Mouse (Mus musculus) liver, embryonic 14.5 days (tissue): ENCODE results near the gene Hoxa5. TPM values are rescaled to one million over a fixed set of nuclear protein-coding genes. Genes with fewer than 3 reads are reported as not detected.

Experiments
- ATAC-seq: fragments of 200-750 bp; cut with Nextera tagmentation; 2 replicates; pipeline ENCODE4 v1.8.0; 2017; ENCODE audit warnings: moderate number of reproducible peaks, mild to moderate bottlenecking, moderate library complexity; ENCODE audit not compliant: insufficient read depth
- DNase-seq, 3 experiments: peaks; one replicate each; pipeline ENCODE4 v3.0.0-alpha.2; 2012 to 2013; ENCODE audit warnings: low read depth in 3 of 3, low spot score in 3 of 3
- H3K27ac ChIP-seq: fragments of 300-500 bp; sonication (generic); 2 replicates; pipeline ENCODE4 v1.5.1; 2014; ENCODE audit warnings: moderate library complexity, mild to moderate bottlenecking, control low read depth, inconsistent platforms
- H3K27me3 ChIP-seq: fragments of 300-500 bp; sonication (generic); 2 replicates; pipeline ENCODE4 v1.6.1; 2014; ENCODE audit warnings: mild to moderate bottlenecking, low read length, moderate library complexity; ENCODE audit not compliant: control insufficient read depth, insufficient read depth
- H3K36me3 ChIP-seq: fragments of 300-500 bp; sonication (generic); replicated peaks from 2 replicates; pipeline ENCODE4 v1.6.1; 2014; ENCODE audit warnings: low read depth; ENCODE audit not compliant: control insufficient read depth, insufficient read depth
- H3K4me1 ChIP-seq, 2 experiments: fragments of 200-500 bp in 1 of 2; fragments of 300-500 bp in 1 of 2; sonication (generic) in 1 of 2; replicated peaks; 2 replicates each; pipeline ENCODE4 v1.6.1; 2012 to 2014; ENCODE audit warnings: antibody characterized with exemption in 1 of 2, inconsistent platforms in 1 of 2, low read length in 1 of 2; ENCODE audit not compliant: control insufficient read depth in 2 of 2, insufficient read depth in 2 of 2
- H3K4me2 ChIP-seq: fragments of 300-500 bp; sonication (generic); 2 replicates; pipeline ENCODE4 v1.6.1; 2014; ENCODE audit warnings: low read depth, mild to moderate bottlenecking, control low read depth, moderate library complexity
- H3K4me3 ChIP-seq, 2 experiments: fragments of 200-500 bp in 1 of 2; fragments of 300-500 bp in 1 of 2; sonication (generic) in 1 of 2; 2 replicates each; pipeline ENCODE4 v1.5.1; 2012 to 2014; ENCODE audit warnings: low read depth in 2 of 2, low read length in 2 of 2, mild to moderate bottlenecking in 2 of 2, control low read depth in 1 of 2, inconsistent platforms in 1 of 2, moderate library complexity in 1 of 2; ENCODE audit not compliant: insufficient read depth in 1 of 2
- H3K9ac ChIP-seq: fragments of 300-500 bp; sonication (generic); replicated peaks from 2 replicates; pipeline ENCODE4 v1.6.1; 2014; ENCODE audit warnings: mild to moderate bottlenecking, control low read depth, moderate library complexity
- H3K9me3 ChIP-seq: fragments of 300-500 bp; sonication (generic); 2 replicates; pipeline ENCODE4 v1.6.1; 2016; ENCODE audit warnings: low read length, mixed read lengths; ENCODE audit not compliant: control insufficient read depth
- CTCF ChIP-seq: IDR thresholded peaks from 2 replicates; pipeline ENCODE4 v1.5.1; 2016; ENCODE audit warnings: antibody characterized with exemption, low read depth, control low read depth
- EP300 ChIP-seq: IDR thresholded peaks from 2 replicates; pipeline ENCODE4 v1.6.1; 2016; ENCODE audit warnings: antibody characterized with exemption, low read depth
- WGBS: fragments of 180-500 bp; shearing (Covaris S2); extraction: QIAGEN DNeasy Blood & Tissue Kit; methylation state at CpG from one replicate; pipeline ENCODE4 v1.1.7; 2014; ENCODE audit not compliant: insufficient replicate concordance; 5-methylcytosine and 5-hydroxymethylcytosine counted together
- polyA plus RNA-seq, 2 experiments: library from polyadenylated mRNA; depleted of rRNA in 1 of 2; stranded (reverse) in 1 of 2; unstranded in 1 of 2; fragments of >200 nt; fragmentation: Nextera tagmentation in 1 of 2; extraction: Ambion mirVana in 1 of 2; gene quantifications; 2 replicates each; pipeline versions ENCODE4 v1.2.1 to v1.2.3; 2012 to 2014

The Hoxa5 gene
- polyA plus RNA-seq, 2 experiments, result 0.43 to 0.52 TPM

- no peaks in the 10 kb centered on the region for H3K9me3 ChIP-seq
- no peak for TF ChIP-seq EP300
- TF ChIP-seq CTCF, result no peak
- H3K36me3 ChIP-seq, result no peaks in the 10 kb centered on the region
- 1% methylated on average over 55 of the region's 55 CpGs for WGBS
- H3K9ac ChIP-seq, result no peak within 1 kb of the TSS
- H3K4me1 ChIP-seq, result no peaks in the 10 kb centered on the region; a peak in 1 of 4 replicates
- peak within 1 kb of the TSS; percentile 67 for H3K4me2 ChIP-seq
- DNase-seq (peak in 1 of 3 experiments; percentile 19), ATAC-seq (peak; percentile 47; the same call in 1 of the 2 replicates)
- peaks cover 98% of the 10 kb centered on the region for H3K27me3 ChIP-seq
- peak within 1 kb of the TSS; percentile 53 to 57 for H3K4me3 ChIP-seq
- no peak within 1 kb of the TSS for H3K27ac ChIP-seq
These were observed 45.9 kb downstream of the Hoxa5 start, which contains the start of gene Hoxa1 for GRCm38 (mm10) chr6:52158276-52159051. Hoxa1 (minus strand) TSS chr6:52158317.

GRCm38 (mm10) chr6:52157466-52158275 is 46.7 kb downstream of the Hoxa5 start:
- no peaks in the 10 kb centered on the region; a peak in 1 of 4 replicates for H3K4me1 ChIP-seq
- no peaks in the 10 kb centered on the region for H3K36me3 ChIP-seq
- TF ChIP-seq EP300 (no peak), CTCF (no peak)
- no peak overlapping the region for H3K9ac ChIP-seq
- ATAC-seq (no peak), DNase-seq (no peak)
- peaks cover 98% of the 10 kb centered on the region for H3K27me3 ChIP-seq
- 1% methylated on average over 31 of the region's 32 CpGs for WGBS
- peak overlapping the region; percentile 41 to 57 for H3K4me3 ChIP-seq
- no peak overlapping the region for H3K27ac ChIP-seq
- no peaks in the 10 kb centered on the region for H3K9me3 ChIP-seq
- H3K4me2 ChIP-seq, result peak overlapping the region; percentile 67

- TF ChIP-seq CTCF (no peak), EP300 (no peak)
- Histone ChIP-seq H3K9me3 (no peaks in the 10 kb centered on the region), H3K36me3 (no peaks in the 10 kb centered on the region), H3K27me3 (peaks cover 96% of the 10 kb centered on the region), H3K27ac (no peak overlapping the region), H3K4me1 (no peaks in the 10 kb centered on the region; a peak in 1 of 4 replicates), H3K4me3 (no peak overlapping the region), H3K9ac (no peak overlapping the region), H3K4me2 (peak overlapping the region; percentile 4; the same call in 1 of the 2 replicates)
- DNase-seq (no peak), ATAC-seq (no peak)
- 2% methylated on average over 20 of the region's 20 CpGs for WGBS
These were observed 47.7 kb downstream of the Hoxa5 start for GRCm38 (mm10) chr6:52156551-52157200.

GRCm38 (mm10) chr6:52155471-52155870 is 48.9 kb downstream of the Hoxa5 start:
- Histone ChIP-seq H3K27me3 (peaks cover 92% of the 10 kb centered on the region), H3K36me3 (no peaks in the 10 kb centered on the region), H3K4me2 (no peak overlapping the region), H3K9ac (no peak overlapping the region), H3K4me3 (no peak overlapping the region), H3K9me3 (no peaks in the 10 kb centered on the region), H3K4me1 (no peaks in the 10 kb centered on the region; a peak in 1 of 4 replicates), H3K27ac (no peak overlapping the region)
- 49% methylated on average over 3 of the region's 3 CpGs for WGBS
- TF ChIP-seq EP300, result no peak
- TF ChIP-seq CTCF, result no peak
- ATAC-seq (no peak), DNase-seq (no peak)
